Mouse (Mus musculus): ENCODE results near the gene H2-Oa. TPM values are rescaled to one million over a fixed set of nuclear protein-coding genes. Genes with fewer than 3 reads are reported as not detected.

H2-Oa gene
- polyA plus RNA-seq, 1 experiment from 2014 or later, result 1.4 TPM

DNA sequence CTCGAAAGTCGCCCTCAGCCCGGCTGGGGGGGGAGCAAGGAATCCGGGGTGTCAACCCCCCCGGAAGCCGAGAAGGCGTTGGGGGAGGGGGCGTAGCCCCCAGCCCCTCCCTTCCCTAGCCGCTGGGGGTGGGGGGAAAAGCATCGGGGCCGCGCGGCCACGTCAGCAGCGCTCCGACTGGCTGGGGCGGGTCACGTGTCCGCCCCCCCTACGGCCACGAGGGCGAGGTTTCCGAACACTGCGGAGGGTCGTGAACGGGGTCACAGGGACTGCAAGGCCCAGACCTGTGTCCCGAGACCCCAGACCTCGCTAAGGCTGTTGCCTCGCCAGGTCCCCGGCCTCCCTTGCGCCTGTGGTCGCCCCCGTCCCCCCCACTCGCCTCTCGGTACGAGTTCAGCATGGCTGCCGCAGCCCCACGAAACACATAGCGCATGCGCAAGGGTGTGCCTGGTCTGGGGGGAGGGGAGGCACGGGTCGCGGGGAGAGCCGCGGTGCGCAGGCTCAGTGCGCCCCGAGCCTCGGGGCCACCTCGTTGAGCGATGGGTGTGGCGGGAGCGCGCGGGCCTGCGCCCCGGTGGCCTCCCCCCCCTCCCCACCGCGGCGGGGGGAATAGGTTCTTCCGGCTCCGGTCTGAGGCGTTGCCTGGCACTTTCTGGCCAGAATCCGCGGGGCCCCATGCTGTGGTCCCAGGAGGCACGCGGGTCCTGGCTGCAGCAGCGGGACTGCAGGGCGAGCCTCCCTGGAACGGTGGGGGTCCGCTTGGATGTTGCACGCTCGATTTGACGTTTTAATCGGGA is 30.2 kb downstream of the H2-Oa start, which contains the start of gene Brd2:
Brd2 (minus strand) TSS at position 447 of the 797 bp plus-strand sequence.
- peak within 1 kb of the TSS; percentile 100 for H3K27ac ChIP-seq
- peak within 1 kb of the TSS; percentile 84 for H3K4me3 ChIP-seq (ENCODE audit: inconsistent target)
- peaks cover 78% of the 10 kb centered on the region for H3K79me2 ChIP-seq (ENCODE audit: inconsistent target)
- H3K36me3 ChIP-seq (ENCODE audit: inconsistent target), result no peaks in the 10 kb centered on the region
- WGBS (ENCODE audit: missing documents), result 2% methylated on average over 59 of the region's 75 CpGs

- Histone ChIP-seq H3K79me2 (ENCODE audit: inconsistent target) (peaks cover 78% of the 10 kb centered on the region), H3K27ac (peak overlapping the region; percentile 95), H3K36me3 (ENCODE audit: inconsistent target) (no peaks in the 10 kb centered on the region), H3K4me3 (ENCODE audit: inconsistent target) (peak overlapping the region; percentile 69)
- 0% methylated on average over 7 of the region's 7 CpGs for WGBS (ENCODE audit: missing documents)
These were observed 31.0 kb downstream of the H2-Oa start for GRCm38 (mm10) chr17:34123111-34123510.

DNA sequence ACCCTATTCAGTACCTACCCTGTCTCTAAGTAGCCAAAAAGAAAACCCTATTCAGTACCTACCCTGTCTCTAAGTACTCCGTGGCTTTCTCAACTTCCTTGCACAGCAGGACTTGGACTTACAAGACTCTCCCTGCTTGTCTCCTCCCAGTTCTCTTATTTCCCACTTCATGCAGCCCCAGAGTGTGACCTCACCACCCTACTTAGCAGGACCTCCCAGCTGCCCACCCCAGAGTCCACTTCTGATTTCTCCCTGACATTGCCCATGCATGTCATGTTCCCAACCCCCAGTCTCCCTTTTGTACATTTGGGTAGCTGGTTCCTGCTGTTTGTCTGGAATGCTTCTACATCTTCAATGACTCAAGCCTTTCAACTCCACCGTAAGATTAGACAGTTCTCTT is 31.4 kb downstream of the H2-Oa start:
- 0% methylated on average over 2 of the region's 2 CpGs for WGBS (ENCODE audit: missing documents)
- H3K4me3 ChIP-seq (ENCODE audit: inconsistent target), result peak overlapping the region; percentile 69
- no peaks in the 10 kb centered on the region for H3K36me3 ChIP-seq (ENCODE audit: inconsistent target)
- peaks cover 74% of the 10 kb centered on the region for H3K79me2 ChIP-seq (ENCODE audit: inconsistent target)
- H3K27ac ChIP-seq, result peak overlapping the region; percentile 95

- H3K36me3 ChIP-seq (ENCODE audit: inconsistent target), result no peaks in the 10 kb centered on the region
- H3K27ac ChIP-seq, result peak overlapping the region; percentile 95
- H3K79me2 ChIP-seq (ENCODE audit: inconsistent target), result peaks cover 68% of the 10 kb centered on the region
- H3K4me3 ChIP-seq (ENCODE audit: inconsistent target), result peak overlapping the region; percentile 69; the same call in 1 of the 2 replicates
- WGBS (ENCODE audit: missing documents), result 6% methylated on average over 6 of the region's 6 CpGs
These were observed 32.5 kb downstream of the H2-Oa start for GRCm38 (mm10) chr17:34124649-34125048.

- H3K4me3 ChIP-seq (ENCODE audit: inconsistent target), result no peak overlapping the region
- 75% methylated on average over 9 of the region's 9 CpGs for WGBS (ENCODE audit: missing documents)
- peaks cover 56% of the 10 kb centered on the region for H3K79me2 ChIP-seq (ENCODE audit: inconsistent target)
- no peaks in the 10 kb centered on the region for H3K36me3 ChIP-seq (ENCODE audit: inconsistent target)
- no peak overlapping the region for H3K27ac ChIP-seq
These were observed 34.8 kb downstream of the H2-Oa start for GRCm38 (mm10) chr17:34126826-34127420.

DNA sequence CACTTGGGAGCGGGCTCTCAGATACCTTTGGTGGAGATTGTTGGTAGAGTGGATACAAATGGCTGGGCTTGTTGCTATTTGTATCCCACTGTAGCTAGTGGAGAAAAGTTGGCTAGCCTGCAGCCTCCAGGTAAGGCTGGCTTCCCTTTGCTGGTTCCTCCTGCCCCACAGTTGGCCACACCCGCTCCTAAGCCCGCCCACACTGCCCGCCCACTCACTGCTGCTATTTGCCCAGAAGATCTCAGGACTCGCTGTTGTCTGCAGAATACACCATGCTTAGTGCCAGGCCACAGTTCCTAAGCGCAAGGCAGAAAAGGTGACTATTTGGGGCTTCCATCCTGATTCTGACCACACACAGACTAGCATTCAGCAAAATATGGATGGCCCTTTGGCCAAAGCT is 35.3 kb downstream of the H2-Oa start:
- H3K36me3 ChIP-seq (ENCODE audit: inconsistent target), result no peaks in the 10 kb centered on the region
- WGBS (ENCODE audit: missing documents), result 27% methylated on average over 6 of the region's 6 CpGs
- peaks cover 55% of the 10 kb centered on the region for H3K79me2 ChIP-seq (ENCODE audit: inconsistent target)
- no peak overlapping the region for H3K4me3 ChIP-seq (ENCODE audit: inconsistent target)
- H3K27ac ChIP-seq, result no peak overlapping the region

DNA sequence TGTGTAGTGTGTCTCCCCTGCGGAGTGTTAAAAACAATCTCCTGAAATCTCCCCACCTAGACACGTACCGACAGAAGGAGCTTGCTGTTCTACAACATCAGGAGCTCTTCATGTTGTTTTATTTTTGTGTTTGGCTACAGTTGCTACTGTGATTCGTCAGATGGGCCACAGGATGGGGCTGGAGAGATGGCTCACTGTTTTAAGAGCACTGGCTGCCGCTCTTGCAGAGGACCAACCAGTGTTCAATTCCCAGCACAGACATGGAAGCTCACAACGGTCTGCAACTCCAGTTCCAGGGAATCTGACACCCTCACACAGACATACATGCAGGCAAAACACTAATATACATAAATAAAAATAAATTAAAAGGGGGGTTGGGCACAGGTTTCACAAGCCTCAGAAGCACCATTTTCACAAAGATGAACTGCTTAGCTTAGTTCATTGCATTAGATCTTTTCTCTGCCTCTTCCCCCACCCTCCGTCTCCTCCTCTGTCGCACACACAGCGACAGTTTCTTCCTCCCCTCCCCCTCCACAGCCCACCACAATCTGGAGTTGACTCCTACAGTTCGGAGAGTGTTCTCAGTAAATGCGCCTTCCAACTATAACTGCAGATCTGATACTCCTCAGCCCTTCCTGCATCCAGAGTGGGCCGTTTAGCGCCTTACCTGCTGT is 36.3 kb downstream of the H2-Oa start:
- no peak overlapping the region for H3K27ac ChIP-seq
- no peaks in the 10 kb centered on the region for H3K36me3 ChIP-seq (ENCODE audit: inconsistent target)
- H3K79me2 ChIP-seq (ENCODE audit: inconsistent target), result peaks cover 48% of the 10 kb centered on the region
- WGBS (ENCODE audit: missing documents), result 80% methylated on average over 11 of the region's 13 CpGs
- no peak overlapping the region for H3K4me3 ChIP-seq (ENCODE audit: inconsistent target)

- Histone ChIP-seq H3K27ac (no peak overlapping the region), H3K79me2 (ENCODE audit: inconsistent target) (peaks cover 40% of the 10 kb centered on the region), H3K36me3 (ENCODE audit: inconsistent target) (no peaks in the 10 kb centered on the region), H3K4me3 (ENCODE audit: inconsistent target) (no peak overlapping the region)
- 51% methylated on average over 18 of the region's 18 CpGs for WGBS (ENCODE audit: missing documents)
These were observed 37.0 kb downstream of the H2-Oa start for GRCm38 (mm10) chr17:34128944-34129791.

GRCm38 (mm10) chr17:34130073-34130947 is 38.2 kb downstream of the H2-Oa start:
- H3K27ac ChIP-seq, result no peak overlapping the region
- no peaks in the 10 kb centered on the region for H3K36me3 ChIP-seq (ENCODE audit: inconsistent target)
- peaks cover 28% of the 10 kb centered on the region for H3K79me2 ChIP-seq (ENCODE audit: inconsistent target)
- WGBS (ENCODE audit: missing documents), result 69% methylated on average over 19 of the region's 19 CpGs
- H3K4me3 ChIP-seq (ENCODE audit: inconsistent target), result no peak overlapping the region

GRCm38 (mm10) chr17:34131911-34132310 is 39.8 kb downstream of the H2-Oa start:
- no peak overlapping the region for H3K27ac ChIP-seq
- H3K79me2 ChIP-seq (ENCODE audit: inconsistent target), result peaks cover 18% of the 10 kb centered on the region
- no peak overlapping the region for H3K4me3 ChIP-seq (ENCODE audit: inconsistent target)
- WGBS (ENCODE audit: missing documents), result 93% methylated on average over 7 of the region's 7 CpGs
- no peaks in the 10 kb centered on the region for H3K36me3 ChIP-seq (ENCODE audit: inconsistent target)

GRCm38 (mm10) chr17:34133289-34133688 is 41.1 kb downstream of the H2-Oa start:
- WGBS (ENCODE audit: missing documents), result 76% methylated on average over 10 of the region's 11 CpGs
- Histone ChIP-seq H3K79me2 (ENCODE audit: inconsistent target) (peaks cover 6% of the 10 kb centered on the region; the same call in 1 of the 2 replicates), H3K4me3 (ENCODE audit: inconsistent target) (no peak overlapping the region), H3K27ac (no peak overlapping the region), H3K36me3 (ENCODE audit: inconsistent target) (peaks cover 4% of the 10 kb centered on the region; the same call in 1 of the 2 replicates)

GRCm38 (mm10) chr17:34134451-34134850 is 42.3 kb downstream of the H2-Oa start:
- peaks cover 6% of the 10 kb centered on the region; the same call in 1 of the 2 replicates for H3K79me2 ChIP-seq (ENCODE audit: inconsistent target)
- peaks cover 9% of the 10 kb centered on the region; the same call in 1 of the 2 replicates for H3K36me3 ChIP-seq (ENCODE audit: inconsistent target)
- H3K4me3 ChIP-seq (ENCODE audit: inconsistent target), result no peak overlapping the region
- WGBS (ENCODE audit: missing documents), result 74% methylated on average over 3 of the region's 3 CpGs
- no peak overlapping the region for H3K27ac ChIP-seq
